Mouse (Mus musculus) C2C12 (cell line): Measurements from ENCODE around the gene Lrch3.

ENCODE experiments used
- CEBPB ChIP-seq: IDR thresholded peaks from one replicate; pipeline ENCODE4 v1.6.1; 2011; ENCODE audit warnings: low read depth, mild to moderate bottlenecking, control low read depth, moderate library complexity
- CTCF ChIP-seq: IDR thresholded peaks from one replicate; pipeline ENCODE4 v1.5.1; 2011; ENCODE audit not compliant: control insufficient read depth, insufficient read depth, insufficient read length
- FOSL1 ChIP-seq: IDR thresholded peaks from one replicate; pipeline ENCODE4 v1.8.0; 2011; ENCODE audit warnings: mild to moderate bottlenecking, low read length; ENCODE audit not compliant: poor library complexity, insufficient read depth, severe bottlenecking
- MAX ChIP-seq: IDR thresholded peaks from one replicate; pipeline ENCODE4 v1.6.1; 2011; ENCODE audit warnings: mild to moderate bottlenecking, control low read depth
- MYOG ChIP-seq: IDR thresholded peaks from one replicate; pipeline ENCODE4 v1.6.1; 2011; ENCODE audit not compliant: control insufficient read depth, insufficient read length; ENCODE audit errors: extremely low read depth

- no peak for TF ChIP-seq MAX
- TF ChIP-seq MYOG: no peak
- no peak for TF ChIP-seq CTCF
- no peak for TF ChIP-seq CEBPB
- TF ChIP-seq FOSL1: no peak
Measured at GRCm38 (mm10) chr16:32949281-32949680, 35.4 kb downstream of the Lrch3 start.
